Mouse (Mus musculus) forebrain, embryonic 11.5 days (tissue): ENCODE results near the gene Krt71. TPM values are rescaled to one million over a fixed set of nuclear protein-coding genes. Genes with fewer than 3 reads are reported as not detected.

Source experiments
- ATAC-seq: fragments of 200-750 bp; cut with Nextera tagmentation; replicated peaks from 2 replicates; pipeline ENCODE4 v1.8.0; 2017; ENCODE audit warnings: moderate TSS enrichment; ENCODE audit not compliant: low FRiP score
- DNase-seq: peaks from one replicate; pipeline ENCODE4 v3.0.0-alpha.2; 2017; ENCODE audit warnings: low spot score
- H3K27ac ChIP-seq: fragments of 300-500 bp; sonication (generic); 2 replicates; pipeline ENCODE4 v1.5.1; 2014; ENCODE audit warnings: low read depth, low read length
- H3K27me3 ChIP-seq: fragments of 300-500 bp; sonication (generic); 2 replicates; pipeline ENCODE4 v1.6.1; 2014; ENCODE audit warnings: mild to moderate bottlenecking, low read length, mixed read lengths; ENCODE audit not compliant: control insufficient read depth, insufficient read depth
- H3K36me3 ChIP-seq: fragments of 300-500 bp; sonication (generic); 2 replicates; pipeline ENCODE4 v1.6.1; 2014; ENCODE audit warnings: mild to moderate bottlenecking, low read length, moderate library complexity, mixed read lengths; ENCODE audit not compliant: control insufficient read depth, insufficient read depth
- H3K4me1 ChIP-seq: fragments of 300-500 bp; sonication (generic); replicated peaks from 2 replicates; pipeline ENCODE4 v1.6.1; 2014; ENCODE audit warnings: low read length, mixed read lengths; ENCODE audit not compliant: control insufficient read depth, insufficient read depth
- H3K4me2 ChIP-seq: fragments of 300-500 bp; sonication (generic); 2 replicates; pipeline ENCODE4 v1.6.1; 2014; ENCODE audit warnings: low read depth, mild to moderate bottlenecking, low read length, moderate library complexity, mixed read lengths; ENCODE audit not compliant: severe bottlenecking
- H3K4me3 ChIP-seq: fragments of 300-500 bp; sonication (generic); 2 replicates; pipeline ENCODE4 v1.5.1; 2014; ENCODE audit warnings: low read depth, low read length
- H3K9ac ChIP-seq: fragments of 300-500 bp; sonication (generic); 2 replicates; pipeline ENCODE4 v1.6.1; 2014; ENCODE audit warnings: low read length
- H3K9me3 ChIP-seq: fragments of 300-500 bp; sonication (generic); 2 replicates; pipeline ENCODE4 v1.6.1; 2016; ENCODE audit warnings: low read length, mixed read lengths; ENCODE audit not compliant: control insufficient read depth
- WGBS: fragments of 180-500 bp; shearing (Covaris S2); extraction: QIAGEN DNeasy Blood & Tissue Kit; methylation state at CpG from one replicate; pipeline ENCODE4 v1.1.7; 2014; 5-methylcytosine and 5-hydroxymethylcytosine counted together
- polyA plus RNA-seq: library from polyadenylated mRNA; unstranded; fragments of >200 nt; fragmentation: Nextera tagmentation; extraction: Ambion mirVana; gene quantifications from 2 replicates; pipeline ENCODE4 v1.2.1, GENCODE M21; 2014

Krt71 gene
- not detected in 2 replicates for polyA plus RNA-seq

DNA sequence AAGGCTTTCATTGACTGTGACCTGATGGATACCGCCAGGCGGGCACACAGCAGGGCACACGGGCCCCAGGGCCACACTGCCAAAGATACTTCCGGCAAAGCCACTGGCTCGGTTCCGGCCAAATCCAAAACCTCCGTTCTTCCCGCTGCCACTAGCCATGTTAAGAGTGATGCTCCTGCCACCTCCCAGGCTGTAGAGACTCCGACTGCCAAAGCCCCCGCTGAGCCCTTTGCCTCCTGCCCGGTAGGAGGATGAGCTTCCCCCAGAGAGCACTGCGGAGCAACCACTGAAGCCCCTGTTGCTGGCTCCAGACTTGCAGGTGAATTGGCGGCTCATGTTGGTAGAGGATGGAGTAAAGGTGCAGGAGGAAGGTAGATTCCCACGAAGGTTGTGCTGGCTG lies at the start of gene Krt71:
Gene Krt71 (minus strand): TSS at position 399 of the 400 bp plus-strand sequence.
- no peaks in the 10 kb centered on the region for H3K9me3 ChIP-seq
- H3K27ac ChIP-seq: no peak within 1 kb of the TSS
- H3K4me2 ChIP-seq: no peak within 1 kb of the TSS
- DNase-seq (no peak), ATAC-seq (no peak)
- no peaks in the 10 kb centered on the region for H3K27me3 ChIP-seq
- no peaks in the 10 kb centered on the region for H3K36me3 ChIP-seq
- 54% methylated on average over 14 of the region's 14 CpGs for WGBS
- H3K4me1 ChIP-seq: no peaks in the 10 kb centered on the region
- H3K9ac ChIP-seq: no peak within 1 kb of the TSS
- H3K4me3 ChIP-seq: no peak within 1 kb of the TSS

- ATAC-seq: no peak
- no peak overlapping the region for H3K27ac ChIP-seq
- no peak overlapping the region for H3K9ac ChIP-seq
- no peak for DNase-seq
- 28% methylated on average over 3 of the region's 3 CpGs for WGBS
- H3K9me3 ChIP-seq: no peaks in the 10 kb centered on the region
- H3K4me3 ChIP-seq: no peak overlapping the region
- H3K36me3 ChIP-seq: no peaks in the 10 kb centered on the region
- no peaks in the 10 kb centered on the region for H3K4me1 ChIP-seq
- no peak overlapping the region for H3K4me2 ChIP-seq
- H3K27me3 ChIP-seq: no peaks in the 10 kb centered on the region
Observed at GRCm38 (mm10) chr15:101790867-101791266, 48.0 kb upstream of the Krt71 start.

- Histone ChIP-seq H3K4me2 (no peak within 1 kb of the TSS), H3K4me1 (no peaks in the 10 kb centered on the region), H3K36me3 (no peaks in the 10 kb centered on the region), H3K4me3 (no peak within 1 kb of the TSS), H3K27ac (no peak within 1 kb of the TSS), H3K9me3 (no peaks in the 10 kb centered on the region), H3K9ac (no peak within 1 kb of the TSS), H3K27me3 (no peaks in the 10 kb centered on the region)
- WGBS: 92% methylated on average over 18 of the region's 18 CpGs
- DNase-seq (no peak), ATAC-seq (no peak)
Observed at GRCm38 (mm10) chr15:101786360-101786759, 43.5 kb upstream of the Krt71 start, which contains the start of gene Krt72. TSS of gene Krt72 (minus strand) at chr15:101786460.

- WGBS: 87% methylated on average over 10 of the region's 10 CpGs
- no peaks in the 10 kb centered on the region for H3K36me3 ChIP-seq
- H3K4me1 ChIP-seq: peaks cover 2% of the 10 kb centered on the region; the same call in 1 of the 2 replicates
- H3K9me3 ChIP-seq: no peaks in the 10 kb centered on the region
- H3K4me2 ChIP-seq: no peak overlapping the region
- no peaks in the 10 kb centered on the region for H3K27me3 ChIP-seq
- H3K27ac ChIP-seq: no peak overlapping the region
- DNase-seq (no peak), ATAC-seq (no peak)
- no peak overlapping the region for H3K9ac ChIP-seq
- no peak overlapping the region for H3K4me3 ChIP-seq
Observed at GRCm38 (mm10) chr15:101773420-101773819, 30.5 kb upstream of the Krt71 start.

DNA sequence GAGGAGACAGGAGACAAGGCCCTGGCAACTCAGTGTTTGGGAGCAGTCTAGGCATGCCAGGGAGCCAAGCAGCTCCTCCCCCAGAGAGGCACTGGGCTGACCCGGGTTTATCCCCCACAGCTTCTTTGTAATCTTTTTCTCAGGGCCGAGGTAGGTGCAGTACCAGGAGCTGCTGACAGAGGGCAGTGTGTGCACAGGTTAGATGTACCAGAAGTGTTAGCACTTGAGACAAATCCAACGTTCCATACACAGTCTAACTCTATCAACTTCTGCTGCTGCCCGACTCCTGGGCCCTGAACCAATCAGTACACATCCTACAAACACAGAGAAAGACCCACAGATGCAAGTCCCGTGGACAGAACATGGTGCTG lies 29.8 kb upstream of the Krt71 start:
- Histone ChIP-seq H3K4me3 (no peak overlapping the region), H3K27me3 (no peaks in the 10 kb centered on the region), H3K4me1 (peaks cover 2% of the 10 kb centered on the region; the same call in 1 of the 2 replicates), H3K9ac (peak overlapping the region; percentile 32; the same call in 1 of the 2 replicates), H3K27ac (no peak overlapping the region), H3K36me3 (no peaks in the 10 kb centered on the region), H3K9me3 (no peaks in the 10 kb centered on the region), H3K4me2 (no peak overlapping the region)
- ATAC-seq (peak; percentile 58), DNase-seq (peak; percentile 94)
- WGBS: 11% methylated on average over 5 of the region's 5 CpGs

- 0 out of 2 replicates have a peak, but pooled peaks have one; percentile 5 for ATAC-seq
- H3K9ac ChIP-seq: peak overlapping the region; percentile 32; the same call in 1 of the 2 replicates
- WGBS: 75% methylated on average over 5 of the region's 5 CpGs
Observed at GRCm38 (mm10) chr15:101772080-101772710, 29.3 kb upstream of the Krt71 start.

DNA sequence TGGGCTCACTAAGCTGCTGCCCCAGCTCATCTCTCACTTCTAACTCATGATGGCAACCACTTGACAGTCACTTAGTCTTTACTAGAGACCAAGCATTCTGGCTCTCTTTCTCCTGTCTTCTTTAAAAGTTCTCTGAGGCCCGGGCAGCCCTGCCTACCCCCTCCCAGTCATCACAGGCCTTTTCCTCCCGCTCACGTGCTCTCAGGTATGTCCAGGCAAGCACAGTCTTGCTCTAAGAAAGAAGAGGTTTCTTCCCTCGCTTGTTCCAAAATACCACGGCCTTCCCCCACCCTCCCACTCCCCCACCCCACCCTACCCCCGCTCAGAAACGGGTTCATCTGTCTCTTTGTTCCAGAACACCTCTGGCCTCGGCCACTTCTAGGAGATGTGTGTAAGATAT lies 27.3 kb upstream of the Krt71 start:
- Histone ChIP-seq H3K4me3 (no peak overlapping the region), H3K4me1 (peaks cover 2% of the 10 kb centered on the region; the same call in 1 of the 2 replicates), H3K27me3 (no peaks in the 10 kb centered on the region), H3K36me3 (no peaks in the 10 kb centered on the region), H3K4me2 (no peak overlapping the region), H3K9ac (no peak overlapping the region), H3K27ac (no peak overlapping the region), H3K9me3 (no peaks in the 10 kb centered on the region)
- WGBS: 63% methylated on average over 8 of the region's 8 CpGs
- ATAC-seq: no peak
- DNase-seq: no peak

More at GRCm38 (mm10) chr15:101772080-101772710, 29.3 kb upstream of the Krt71 start:
- no peak overlapping the region for H3K27ac ChIP-seq
- no peak overlapping the region for H3K4me3 ChIP-seq
- H3K36me3 ChIP-seq: no peaks in the 10 kb centered on the region
- H3K9me3 ChIP-seq: no peaks in the 10 kb centered on the region
- no peak for DNase-seq
- H3K4me2 ChIP-seq: no peak overlapping the region
- H3K4me1 ChIP-seq: peaks cover 2% of the 10 kb centered on the region; the same call in 1 of the 2 replicates
- H3K27me3 ChIP-seq: no peaks in the 10 kb centered on the region

DNA sequence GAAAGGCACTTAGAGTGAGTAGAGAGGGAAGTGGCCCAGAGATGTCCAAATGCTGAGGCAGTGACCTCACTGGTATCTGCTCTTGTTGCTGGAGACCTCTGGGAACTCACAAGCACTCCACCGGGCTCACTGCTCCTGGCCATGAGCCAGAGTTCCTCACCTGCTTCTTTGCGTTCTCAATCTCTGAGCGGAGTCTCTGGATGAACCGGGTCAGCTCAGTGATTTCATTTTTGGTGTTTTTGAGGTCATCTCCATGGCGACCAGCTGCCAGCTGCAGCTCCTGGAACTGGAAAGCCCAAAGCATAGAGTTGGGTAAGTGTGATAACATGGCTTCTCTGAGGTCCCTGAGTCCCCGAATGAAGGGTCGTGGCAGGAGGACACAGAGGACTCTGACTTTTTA lies 5.1 kb downstream of the Krt71 start:
- Histone ChIP-seq H3K27me3 (no peaks in the 10 kb centered on the region), H3K27ac (no peak overlapping the region), H3K4me1 (no peaks in the 10 kb centered on the region), H3K4me3 (no peak overlapping the region), H3K4me2 (no peak overlapping the region), H3K9ac (no peak overlapping the region), H3K36me3 (no peaks in the 10 kb centered on the region), H3K9me3 (no peaks in the 10 kb centered on the region)
- DNase-seq: no peak
- ATAC-seq: no peak
- WGBS: 84% methylated on average over 7 of the region's 7 CpGs

DNA sequence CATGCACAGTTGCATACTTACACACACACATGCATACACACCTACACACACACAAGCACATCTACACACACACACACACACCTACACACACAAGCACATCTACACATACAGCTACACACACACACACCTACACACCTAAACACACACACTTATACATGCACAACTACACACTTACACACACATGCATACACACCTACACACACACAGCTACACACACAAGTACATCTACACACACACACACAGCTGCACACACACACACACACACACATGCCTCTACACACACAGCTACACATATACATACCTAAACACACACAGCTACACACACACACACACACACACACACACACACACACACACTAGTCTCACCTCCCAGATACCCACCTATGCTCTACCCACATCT lies 12.3 kb downstream of the Krt71 start:
- Histone ChIP-seq H3K27ac (no peak overlapping the region), H3K4me1 (no peaks in the 10 kb centered on the region), H3K36me3 (no peaks in the 10 kb centered on the region), H3K27me3 (no peaks in the 10 kb centered on the region), H3K4me3 (no peak overlapping the region), H3K9me3 (no peaks in the 10 kb centered on the region), H3K9ac (no peak overlapping the region), H3K4me2 (no peak overlapping the region)
- no peak for ATAC-seq
- no peak for DNase-seq
